Mouse (Mus musculus) bone marrow, adult 2 months (tissue): ENCODE results near the gene Dusp11. TPM values are rescaled to one million over a fixed set of nuclear protein-coding genes. Genes with fewer than 3 reads are reported as not detected.
"Not testable (repeated sequence)": the region's sequence is repeated elsewhere in the genome, so short reads cannot be mapped to it uniquely, and the experiment has no call there.

Source experiments
- H3K27ac ChIP-seq: fragments of 200-500 bp; 2 replicates; pipeline ENCODE4 v1.5.1; 2012; ENCODE audit warnings: low read depth, mild to moderate bottlenecking, control low read depth, inconsistent platforms, low read length; ENCODE audit not compliant: control insufficient read depth, poor library complexity, insufficient read depth
- H3K4me1 ChIP-seq: fragments of 200-500 bp; 2 replicates; pipeline ENCODE4 v1.6.1; 2011; ENCODE audit warnings: low read length; ENCODE audit not compliant: control insufficient read depth, insufficient read depth
- H3K4me3 ChIP-seq: fragments of 200-500 bp; replicated peaks from 2 replicates; pipeline ENCODE3; 2011; ENCODE audit warnings: mild to moderate bottlenecking, low read depth, low read length, control low read depth; ENCODE audit not compliant: control insufficient read depth
- CTCF ChIP-seq: fragments of 200-500 bp; IDR thresholded peaks from 2 replicates; pipeline ENCODE4 v1.5.1; 2011; ENCODE audit warnings: low read length, control low read depth; ENCODE audit not compliant: control insufficient read depth, insufficient read depth
- POLR2A ChIP-seq: fragments of 200-500 bp; IDR thresholded peaks from 2 replicates; pipeline ENCODE4 v1.6.1; 2011; ENCODE audit warnings: low read depth, mild to moderate bottlenecking, control low read depth, low read length, borderline replicate concordance; ENCODE audit not compliant: control insufficient read depth
- WGBS: fragments of 180-500 bp; shearing (Covaris S2); methylation state at CpG from one replicate; pipeline ENCODE4 v1.1.7; 2018; 5-methylcytosine and 5-hydroxymethylcytosine counted together
- polyA plus RNA-seq: library from polyadenylated mRNA; stranded (reverse); fragments of >200 nt; gene quantifications from 2 replicates; pipeline ENCODE4 v1.2.4, GENCODE M21; 2011; ENCODE audit warnings: low replicate concordance; ENCODE audit not compliant: missing spikeins, insufficient read depth, insufficient read length

The Dusp11 gene
- polyA plus RNA-seq, 1 experiment = 50.6 TPM

DNA sequence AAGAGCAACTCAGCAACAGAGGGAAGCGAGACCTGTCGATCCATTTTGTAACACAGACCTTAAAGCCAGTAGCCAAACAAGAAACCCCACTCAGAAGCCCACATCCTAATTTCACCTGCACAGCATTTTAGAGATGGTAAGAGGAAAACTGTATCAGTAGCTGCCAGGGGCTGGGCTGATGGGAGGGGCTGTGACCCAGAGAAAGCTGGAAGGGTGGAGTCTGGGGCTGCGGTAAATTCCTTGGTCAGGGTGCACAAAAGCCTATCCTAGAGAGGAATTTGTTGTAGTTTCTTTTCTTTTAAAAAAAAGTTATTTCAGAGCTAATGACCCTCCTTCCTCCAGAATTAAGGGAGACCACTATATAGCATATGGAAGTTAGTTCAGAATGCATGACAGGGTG, 19.0 kb downstream of the Dusp11 start:
- Histone ChIP-seq H3K4me3 (no peak overlapping the region), H3K27ac (no peak overlapping the region), H3K4me1 (no peaks in the 10 kb centered on the region; the same call in 1 of the 2 replicates)
- TF ChIP-seq POLR2A (no peak), CTCF (no peak)
- WGBS = 92% methylated on average over 3 of the region's 3 CpGs

DNA sequence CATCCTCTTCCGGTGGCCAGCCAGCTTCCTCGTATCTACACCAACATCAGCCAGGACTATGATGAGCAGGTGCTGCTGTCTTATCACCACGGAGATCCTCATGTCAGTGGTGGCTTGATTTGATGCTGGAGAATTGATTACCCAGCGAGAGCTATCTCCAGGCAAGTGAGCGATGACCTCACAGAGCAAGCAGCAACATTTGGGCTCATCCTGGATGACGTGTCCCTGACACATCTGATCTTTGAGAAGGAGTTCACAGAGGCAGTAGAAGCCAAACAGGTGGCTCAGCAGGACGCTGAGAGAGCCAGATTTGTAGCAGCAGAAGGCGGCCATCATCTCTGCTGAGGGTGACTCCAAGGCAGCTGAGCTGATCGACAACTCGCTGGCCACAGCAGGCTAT, 22.8 kb downstream of the Dusp11 start:
- 85% methylated on average over 10 of the region's 10 CpGs for WGBS
- Histone ChIP-seq H3K4me1 (no peaks in the 10 kb centered on the region; the same call in 1 of the 2 replicates), H3K27ac (no peak overlapping the region), H3K4me3 (no peak overlapping the region)
- TF ChIP-seq POLR2A (no peak), CTCF (no peak)

DNA sequence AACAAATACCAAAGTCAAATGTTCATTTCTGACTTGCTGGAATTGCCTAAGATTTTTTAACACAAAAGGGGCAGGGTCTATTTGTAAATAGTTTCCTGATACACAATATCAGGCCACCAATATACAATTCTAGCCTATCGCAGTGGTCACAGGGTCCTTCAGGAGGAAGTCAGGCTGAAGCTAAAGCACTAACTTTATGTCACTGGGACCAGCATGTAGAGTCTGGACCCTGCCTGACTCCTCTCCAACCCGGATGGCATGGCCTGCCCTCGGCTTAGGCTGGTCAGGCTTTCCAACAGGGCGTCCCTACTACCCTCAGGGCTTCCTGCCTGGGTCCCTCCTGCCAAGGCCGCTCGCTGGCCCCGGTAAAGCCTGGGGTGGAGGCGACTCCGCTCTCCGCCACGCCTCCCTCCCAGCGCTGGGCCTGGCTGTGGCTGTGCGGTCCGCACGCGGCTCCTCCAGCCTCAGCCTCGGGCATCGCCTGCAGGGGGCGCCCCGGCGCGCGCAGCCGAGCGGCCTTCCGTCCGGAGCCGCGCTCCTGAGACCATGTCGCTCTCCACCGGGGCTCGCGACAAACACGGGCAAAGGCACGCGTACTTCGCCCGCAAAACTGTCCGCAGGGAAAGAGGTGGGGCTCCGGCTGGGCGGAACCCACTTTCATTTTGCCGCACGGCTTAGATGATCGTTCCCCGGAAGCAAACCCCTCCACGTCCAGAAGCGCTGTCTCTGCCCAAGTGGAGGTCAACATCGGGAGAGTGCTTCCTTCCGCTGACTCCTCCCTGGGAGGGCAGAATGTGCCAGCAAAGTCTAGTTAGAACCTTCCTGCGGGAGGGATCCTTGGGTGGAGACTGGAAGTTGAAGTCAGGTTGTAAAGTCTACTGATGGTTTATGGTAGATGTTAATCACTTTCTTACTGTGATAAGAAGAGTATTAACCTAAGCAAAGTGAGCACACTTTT, 24.7 kb downstream of the Dusp11 start:
- not testable (repeated sequence) for H3K4me1 ChIP-seq
- peak overlapping the region; percentile 49; the same call in 1 of the 2 replicates for H3K27ac ChIP-seq
- peak overlapping the region; percentile 83 for H3K4me3 ChIP-seq
- WGBS = under 1% methylated on average over 48 of the region's 50 CpGs
- TF ChIP-seq CTCF (peak; percentile 47; the same call in 1 of the 2 replicates), POLR2A (peak; percentile 9; the same call in 1 of the 2 replicates)

DNA sequence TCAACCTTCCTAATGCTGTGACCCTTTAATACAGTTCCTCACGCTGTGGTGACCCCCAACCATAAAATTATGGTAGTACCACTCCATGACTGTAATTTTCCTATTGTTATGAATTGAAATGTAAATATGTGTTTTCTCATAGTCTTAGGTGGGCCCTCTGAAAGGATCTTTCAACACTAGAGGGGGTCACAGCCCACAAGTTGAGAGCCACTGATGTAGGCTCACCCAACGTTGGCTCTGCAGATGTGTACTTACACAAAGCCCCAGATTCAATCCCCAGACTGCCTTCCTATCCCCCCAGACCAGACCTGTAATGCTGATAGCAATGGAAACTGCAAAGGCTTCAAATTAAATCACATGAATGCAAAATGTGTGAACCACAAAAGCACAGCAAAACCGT, 25.8 kb downstream of the Dusp11 start:
- no peak overlapping the region for H3K4me3 ChIP-seq
- no peaks in the 10 kb centered on the region; the same call in 1 of the 2 replicates for H3K4me1 ChIP-seq
- TF ChIP-seq CTCF = peak; percentile 17; the same call in 1 of the 2 replicates
- TF ChIP-seq POLR2A = no peak
- no peak overlapping the region for H3K27ac ChIP-seq
- WGBS = 62% methylated on average over 3 of the region's 3 CpGs

DNA sequence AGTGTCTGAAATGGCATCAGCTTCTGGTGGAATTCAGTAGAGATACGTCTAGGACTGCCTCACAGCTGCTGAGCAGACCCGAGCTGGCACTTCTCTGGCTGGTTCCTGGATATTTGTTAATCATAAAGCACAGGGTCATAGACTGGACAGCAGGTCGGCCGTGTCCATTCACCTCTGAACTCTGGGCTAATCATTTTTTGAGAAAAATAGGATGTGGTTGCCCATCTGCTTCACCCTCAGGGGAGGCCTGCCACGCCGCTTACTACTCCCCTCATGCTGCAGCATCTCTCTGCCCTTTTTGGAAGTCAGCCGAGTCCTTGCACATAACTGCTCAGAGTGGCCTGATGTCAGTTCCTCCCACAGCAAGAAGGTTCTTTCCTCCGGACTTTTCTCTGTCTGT, 27.4 kb downstream of the Dusp11 start:
- Histone ChIP-seq H3K27ac (no peak overlapping the region), H3K4me3 (no peak overlapping the region), H3K4me1 (no peaks in the 10 kb centered on the region; the same call in 1 of the 2 replicates)
- TF ChIP-seq POLR2A = no peak
- TF ChIP-seq CTCF = no peak
- 73% methylated on average over 8 of the region's 8 CpGs for WGBS

DNA sequence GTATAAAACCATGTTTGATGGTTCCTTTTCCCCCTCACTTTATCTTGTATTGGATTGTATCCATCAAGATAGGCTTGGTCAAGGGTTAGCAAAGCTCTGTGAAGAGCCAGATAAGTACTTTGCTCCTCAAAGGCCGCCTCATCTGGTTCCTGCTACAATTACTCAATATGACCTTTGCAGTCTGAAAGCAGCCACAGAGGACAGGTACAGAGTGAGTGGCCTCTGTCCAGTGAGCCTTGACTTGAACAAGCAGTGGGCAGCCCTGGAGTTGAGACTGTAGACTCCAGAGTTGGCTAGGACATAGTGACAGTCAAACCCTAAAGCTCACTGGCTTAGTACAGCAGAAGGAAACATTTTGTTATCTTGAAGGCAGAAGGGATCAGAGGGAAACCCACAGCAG, 32.2 kb downstream of the Dusp11 start:
- Histone ChIP-seq H3K27ac (no peak overlapping the region), H3K4me3 (no peak overlapping the region), H3K4me1 (no peaks in the 10 kb centered on the region)
- no peak for TF ChIP-seq POLR2A
- no peak for TF ChIP-seq CTCF
- WGBS = 52% methylated on average over 1 of the region's 1 CpGs

DNA sequence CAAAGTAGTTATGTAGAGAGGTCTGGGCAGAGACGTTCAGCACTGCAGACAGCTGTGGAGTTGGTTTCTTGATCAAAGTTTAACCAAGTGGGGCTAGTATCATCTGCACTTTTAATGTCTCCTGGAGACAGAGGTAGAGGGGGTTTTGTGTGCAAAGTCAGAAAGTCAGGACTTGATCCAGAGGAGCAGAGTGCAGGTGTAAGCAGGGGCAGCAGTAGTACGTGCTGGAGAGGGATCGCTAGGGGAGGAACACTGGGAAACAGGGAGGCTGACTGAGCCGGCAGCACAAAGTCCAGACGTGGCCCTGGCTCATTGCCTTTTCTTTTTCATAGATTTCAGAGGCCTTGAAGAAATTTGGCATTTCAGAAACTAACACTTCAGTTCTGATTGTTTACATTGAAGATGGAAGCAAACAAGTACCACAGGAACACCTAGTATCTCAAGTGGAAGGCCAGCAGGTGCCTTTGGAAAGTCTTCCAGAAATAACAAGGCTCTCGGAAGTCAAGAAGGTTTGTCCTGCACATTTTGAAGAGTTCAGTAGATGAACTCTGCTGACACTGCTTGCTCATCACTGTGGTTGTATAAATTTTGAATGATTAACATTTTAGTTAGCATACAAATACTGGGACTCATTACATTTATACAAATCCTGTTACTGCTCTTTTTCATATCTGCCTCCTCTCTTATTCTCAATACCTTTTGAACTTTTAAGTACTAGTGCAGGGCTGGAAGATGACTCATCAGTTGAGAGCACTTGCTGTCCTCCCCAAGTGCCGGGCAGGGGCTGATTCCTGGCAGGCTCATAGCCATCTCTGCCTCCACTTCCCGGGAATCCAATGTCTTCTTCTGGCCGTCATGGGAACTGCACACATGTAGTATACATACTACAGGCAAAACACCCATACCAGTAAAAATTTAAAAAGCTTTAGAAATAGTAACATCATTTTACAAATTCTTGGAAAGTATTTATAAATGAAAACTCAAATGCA, 33.7 kb downstream of the Dusp11 start:
- 87% methylated on average over 9 of the region's 9 CpGs for WGBS
- TF ChIP-seq CTCF = no peak
- no peak for TF ChIP-seq POLR2A
- Histone ChIP-seq H3K27ac (no peak overlapping the region), H3K4me3 (no peak overlapping the region), H3K4me1 (no peaks in the 10 kb centered on the region)

DNA sequence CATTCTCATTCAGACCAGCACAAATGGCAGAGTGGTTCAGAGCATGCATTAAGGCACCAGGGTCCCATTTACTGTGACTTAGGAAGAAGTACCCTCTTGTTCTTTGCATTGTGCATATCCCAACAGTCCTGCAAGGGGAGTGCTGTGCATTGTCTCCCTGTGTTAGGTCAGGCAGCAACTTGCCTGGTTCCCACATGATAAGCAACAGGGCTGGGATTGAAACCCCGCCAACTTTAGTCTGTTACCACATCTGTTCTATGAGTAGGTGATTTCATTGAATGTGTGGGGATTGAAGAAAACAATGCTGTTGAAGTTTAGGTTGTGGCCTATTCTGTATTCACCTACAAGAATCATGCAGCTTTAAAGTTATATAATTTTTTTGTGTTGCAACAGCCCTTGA, 34.8 kb downstream of the Dusp11 start:
- Histone ChIP-seq H3K4me1 (no peaks in the 10 kb centered on the region), H3K27ac (no peak overlapping the region), H3K4me3 (no peak overlapping the region)
- WGBS = 57% methylated on average over 1 of the region's 1 CpGs
- TF ChIP-seq POLR2A = no peak
- no peak for TF ChIP-seq CTCF

DNA sequence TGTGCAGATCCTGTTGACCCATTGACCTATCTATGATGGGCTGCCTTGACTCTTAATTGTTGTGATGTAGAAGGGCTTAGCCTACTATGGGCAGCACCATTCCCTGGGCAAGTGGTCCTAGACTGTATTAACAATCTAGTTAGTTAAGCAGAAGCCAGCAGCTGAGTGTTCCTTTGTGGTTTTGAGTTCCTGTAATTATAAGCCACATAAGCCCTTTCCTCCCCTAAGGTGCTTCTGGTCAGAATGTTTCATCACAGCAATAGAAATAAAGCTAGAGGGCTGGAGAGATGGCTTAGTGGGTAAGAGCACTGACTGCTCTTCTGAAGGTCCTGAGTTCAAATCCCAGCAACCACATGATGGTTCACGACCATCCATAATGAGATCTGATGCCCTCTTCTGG, 37.8 kb downstream of the Dusp11 start:
- Histone ChIP-seq H3K4me3 (no peak overlapping the region), H3K4me1 (no peaks in the 10 kb centered on the region), H3K27ac (no peak overlapping the region)
- WGBS = 76% methylated on average over 1 of the region's 1 CpGs
- TF ChIP-seq CTCF (no peak), POLR2A (no peak)
